Mouse (Mus musculus): ENCODE data around the gene Inca1. TPM values are rescaled to one million over a fixed set of nuclear protein-coding genes. Genes with fewer than 3 reads are reported as not detected.

Gene Inca1
- total RNA-seq, 1 experiment from 2014 or later, result 15.2 TPM

DNA sequence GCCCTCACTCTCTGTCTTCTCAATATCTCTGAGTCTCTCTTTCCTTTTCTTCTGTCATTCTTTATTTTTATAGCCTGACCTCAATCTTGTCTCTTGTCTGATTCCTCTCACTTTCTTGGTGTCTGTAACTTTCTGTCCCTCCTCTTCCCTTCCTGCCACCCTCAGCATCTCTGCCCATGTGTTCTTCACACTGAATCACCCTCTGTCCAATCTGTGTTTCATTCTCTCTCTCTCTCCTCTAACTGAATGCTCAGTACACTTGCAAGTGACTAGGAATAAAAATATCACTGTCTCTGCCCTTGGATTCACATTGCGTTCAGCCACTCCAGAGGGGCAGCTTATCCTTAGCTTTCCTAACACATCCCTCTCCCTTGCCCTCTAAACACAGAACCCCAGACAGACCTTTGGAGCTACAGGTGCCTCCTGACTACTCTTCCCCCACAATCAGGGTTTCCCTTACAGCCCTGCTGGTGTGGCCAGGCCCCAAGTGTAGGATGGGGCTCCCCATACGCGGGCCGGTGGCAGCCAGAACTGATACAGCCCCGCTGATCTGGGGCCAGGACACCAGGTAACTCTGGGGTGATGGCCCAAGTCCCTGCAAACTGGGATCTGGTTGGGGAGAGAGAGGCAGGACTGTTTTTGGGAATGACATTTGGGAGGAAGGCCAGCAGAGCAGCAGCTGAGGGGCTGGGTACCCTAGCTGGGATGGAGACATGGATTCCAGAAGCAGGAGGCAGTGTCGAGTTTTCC lies 2.2 kb upstream of the Inca1 start:
- no peak for DNase-seq

DNA sequence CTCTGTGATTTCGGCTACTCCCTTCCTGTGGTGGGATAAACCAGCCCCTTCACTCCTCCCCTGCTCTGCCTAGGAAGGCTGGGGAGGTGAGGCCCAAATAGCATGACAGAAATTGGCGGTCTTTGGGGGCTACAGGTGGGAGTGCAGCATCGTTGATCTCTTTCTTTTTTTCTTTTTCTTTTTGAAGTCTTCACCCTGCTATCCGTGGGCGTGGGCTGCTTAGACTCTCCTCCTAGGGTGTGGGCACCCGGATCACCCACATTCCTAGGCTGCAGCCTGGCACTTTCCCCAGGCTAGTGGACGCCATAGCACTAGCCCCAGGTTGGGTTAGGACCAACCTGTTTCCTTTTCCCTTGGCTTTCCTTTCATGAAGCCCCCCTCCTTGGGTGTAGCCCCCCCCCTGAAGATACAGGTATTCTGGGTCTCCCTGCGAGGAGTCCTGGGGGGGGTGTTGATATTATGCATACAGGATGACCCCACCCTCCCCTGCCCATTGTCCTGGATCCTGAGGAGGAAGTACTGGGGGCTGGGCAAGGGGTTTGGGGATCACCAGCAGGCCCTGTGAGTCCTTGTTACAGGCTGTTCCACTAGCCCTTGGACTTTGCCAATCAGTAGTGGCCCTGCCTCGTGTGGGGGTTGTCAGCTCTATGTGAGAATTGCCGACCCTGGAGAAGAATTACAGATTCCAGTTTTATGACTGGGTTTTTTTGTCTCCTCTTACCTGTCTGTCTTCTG lies 1.4 kb upstream of the Inca1 start:
- DNase-seq, result no peak

GRCm38 (mm10) chr11:70700613-70701012 lies 658 bp upstream of the Inca1 start:
- DNase-seq, result peak; percentile 89

- DNase-seq, result no peak
Observed at GRCm38 (mm10) chr11:70699051-70699450, 904 bp downstream of the Inca1 start.

DNA sequence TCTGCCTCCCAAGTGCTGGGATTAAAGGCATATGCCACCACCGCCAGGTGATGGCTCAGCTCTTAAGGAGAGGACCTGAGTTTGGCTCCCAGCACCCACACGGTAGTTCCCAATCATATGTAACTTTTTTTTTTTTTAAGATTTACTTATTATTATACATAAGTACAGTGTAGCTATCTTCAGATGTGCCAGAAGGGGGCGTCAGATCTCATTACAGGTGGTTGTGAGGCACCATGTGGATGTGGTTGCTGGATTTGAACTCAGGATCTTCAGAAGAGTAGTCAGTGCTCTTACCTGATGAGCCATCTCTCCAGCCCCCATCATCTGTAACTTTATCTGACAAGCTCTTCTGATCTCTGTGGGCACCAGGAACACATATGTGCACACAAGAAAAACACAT lies 2.6 kb downstream of the Inca1 start:
- no peak for DNase-seq

DNA sequence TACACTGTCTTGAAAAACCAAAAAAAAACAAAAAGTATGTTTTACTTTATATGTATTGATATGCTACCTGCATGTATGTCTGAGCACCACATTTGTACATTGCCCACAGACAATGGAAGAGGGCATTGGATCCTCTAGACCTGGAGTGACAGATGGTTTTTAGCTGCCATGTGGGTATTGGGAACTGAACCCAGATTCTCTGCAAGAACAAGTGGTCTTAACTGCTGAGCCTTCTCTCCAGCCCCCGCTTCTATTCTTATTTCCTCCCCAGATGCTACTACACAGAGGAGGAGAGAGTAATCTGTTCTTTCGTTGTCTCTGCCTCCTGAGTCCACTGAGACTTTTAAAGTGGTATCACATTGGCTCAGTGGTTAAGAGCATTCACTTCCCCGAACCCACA lies 6.5 kb downstream of the Inca1 start:
- no peak for DNase-seq

DNA sequence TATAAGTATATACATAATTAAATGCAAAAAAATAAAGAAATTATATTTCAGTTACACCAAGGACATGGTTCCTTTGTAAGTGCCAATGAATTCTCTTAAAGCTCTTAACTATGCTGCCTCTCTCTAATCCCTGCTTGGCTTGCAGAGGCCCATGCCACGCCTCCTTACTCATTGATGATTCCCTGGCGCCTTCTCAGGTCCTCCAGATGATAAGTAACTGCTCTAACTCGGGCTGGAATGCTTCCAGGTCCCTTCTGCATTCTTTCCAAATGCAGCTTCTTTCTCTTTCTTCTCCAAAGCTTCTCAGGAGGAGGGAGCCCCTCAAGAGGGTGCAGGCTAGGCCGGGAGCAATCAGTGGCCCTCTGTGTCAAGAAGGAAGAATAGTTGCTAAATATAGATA lies 10.4 kb downstream of the Inca1 start:
- no peak for DNase-seq

GRCm38 (mm10) chr11:70688372-70688771 lies 11.6 kb downstream of the Inca1 start:
- DNase-seq, result peak; percentile 36

DNA sequence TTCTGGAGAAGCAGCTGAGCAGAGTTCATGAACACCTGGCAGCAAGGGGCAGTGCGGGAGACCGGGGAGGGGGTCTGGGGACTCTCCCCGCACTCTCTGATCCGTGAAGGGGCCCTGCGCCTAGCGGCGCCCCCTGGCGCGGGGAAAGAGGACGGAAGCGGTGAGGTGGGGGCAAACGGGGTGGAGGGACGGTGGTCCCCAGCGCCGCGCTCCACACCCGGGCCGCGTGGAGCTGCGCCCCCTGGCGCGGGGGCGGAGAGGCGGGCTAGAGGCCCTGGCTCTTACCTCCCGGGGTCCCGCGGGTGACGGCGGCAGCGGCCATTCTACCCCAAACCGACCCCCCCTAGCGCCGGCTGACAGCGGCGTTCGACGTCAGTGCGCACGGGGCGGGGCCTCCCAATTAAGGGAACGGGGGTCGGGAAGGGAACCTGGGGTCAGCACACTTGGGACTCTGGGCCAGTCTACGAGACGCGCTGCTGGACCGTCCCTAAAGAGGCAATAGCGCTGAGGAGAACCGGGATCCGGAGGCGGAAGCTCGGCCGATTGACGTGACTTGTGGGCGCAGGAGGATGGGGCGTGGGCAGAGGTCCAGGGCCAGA lies 12.3 kb downstream of the Inca1 start, which contains the start of gene Camta2:
TSS of gene Camta2 (minus strand) at position 505 of the 599 bp plus-strand sequence.
- DNase-seq, result peak; percentile 95

GRCm38 (mm10) chr11:70686901-70687566 lies 12.9 kb downstream of the Inca1 start:
- DNase-seq, result peak; percentile 50

DNA sequence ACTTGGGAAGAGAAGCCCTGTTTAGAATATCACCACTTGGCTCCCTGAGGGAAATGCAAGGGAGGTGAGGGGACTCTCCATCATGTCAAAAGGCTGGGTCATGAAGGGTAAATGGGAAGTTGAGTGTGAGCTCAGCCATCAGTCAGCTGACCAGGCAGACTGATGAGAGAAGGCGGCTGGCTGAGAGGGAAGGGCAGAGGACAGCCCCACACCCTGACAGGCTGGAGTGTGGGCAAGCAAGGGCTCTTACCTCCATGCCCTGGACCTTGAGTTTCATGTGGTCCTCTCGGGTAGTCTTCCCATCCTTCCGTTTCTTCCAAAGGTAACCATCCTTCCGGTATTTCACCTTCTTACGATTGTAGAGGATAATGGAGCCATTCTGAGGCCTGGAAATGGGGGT lies 16.3 kb downstream of the Inca1 start:
- no peak for DNase-seq

DNA sequence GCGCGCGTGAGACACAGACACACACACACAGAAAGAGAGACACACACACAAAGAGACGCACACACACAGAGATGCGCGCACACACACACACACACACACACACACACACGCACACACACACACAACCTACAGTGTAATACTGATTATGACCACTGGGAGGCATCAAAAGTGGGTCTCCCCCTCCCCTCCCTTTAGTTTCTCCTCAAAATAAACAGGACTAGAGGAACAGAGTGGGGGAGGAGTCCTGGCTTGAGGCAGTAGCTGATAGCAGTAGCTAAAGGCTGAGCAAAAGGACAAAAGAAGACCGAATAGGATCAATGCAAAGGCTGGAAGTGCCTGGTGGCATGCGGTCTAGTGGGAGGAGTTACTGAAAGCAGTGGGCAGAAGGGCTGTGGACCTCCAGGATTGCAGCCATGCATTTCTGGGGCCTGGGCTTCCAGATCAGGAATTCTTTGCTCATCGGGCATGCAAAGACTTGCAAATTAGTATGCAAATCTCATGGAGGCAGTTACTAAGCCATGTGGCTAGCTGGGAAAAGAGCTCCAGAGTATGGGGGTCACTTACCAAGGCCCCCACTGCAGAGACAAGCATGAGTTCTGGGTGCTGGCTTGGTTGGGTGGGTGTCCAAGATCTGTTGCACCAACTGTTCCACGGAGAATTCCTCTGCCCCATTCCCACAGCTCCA lies 17.9 kb downstream of the Inca1 start:
- DNase-seq, result peak; percentile 56

DNA sequence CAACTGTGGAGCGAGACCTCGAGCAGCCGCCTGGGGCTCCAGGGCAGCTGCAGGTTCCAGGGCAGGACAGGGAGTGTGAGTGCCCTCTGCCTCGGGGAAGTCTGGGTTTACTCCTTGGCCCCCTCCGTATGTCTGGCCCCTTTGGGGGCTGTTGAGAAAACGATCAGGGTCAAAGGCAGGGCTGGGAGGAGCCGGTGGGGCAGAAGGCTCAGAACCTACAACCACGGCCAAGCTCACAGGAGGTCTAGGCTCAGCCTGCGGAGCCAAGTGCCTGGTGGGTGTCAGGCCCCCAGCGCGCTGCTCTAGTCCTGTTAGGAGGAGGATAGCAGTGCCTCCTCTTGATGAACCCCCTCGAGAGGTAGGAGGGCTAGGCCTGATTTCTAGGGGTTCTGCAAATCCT lies 18.8 kb downstream of the Inca1 start:
- no peak for DNase-seq

- no peak for DNase-seq
Observed at GRCm38 (mm10) chr11:70679894-70680293, 20.1 kb downstream of the Inca1 start.

GRCm38 (mm10) chr11:70679361-70679760 lies 20.6 kb downstream of the Inca1 start:
- no peak for DNase-seq

GRCm38 (mm10) chr11:70678576-70678975 lies 21.4 kb downstream of the Inca1 start:
- no peak for DNase-seq

- DNase-seq, result no peak
Observed at GRCm38 (mm10) chr11:70678092-70678491, 21.9 kb downstream of the Inca1 start.

- DNase-seq, result no peak
Observed at GRCm38 (mm10) chr11:70674501-70674900, 25.5 kb downstream of the Inca1 start.

- no peak for DNase-seq
Observed at GRCm38 (mm10) chr11:70674014-70674413, 25.9 kb downstream of the Inca1 start.

DNA sequence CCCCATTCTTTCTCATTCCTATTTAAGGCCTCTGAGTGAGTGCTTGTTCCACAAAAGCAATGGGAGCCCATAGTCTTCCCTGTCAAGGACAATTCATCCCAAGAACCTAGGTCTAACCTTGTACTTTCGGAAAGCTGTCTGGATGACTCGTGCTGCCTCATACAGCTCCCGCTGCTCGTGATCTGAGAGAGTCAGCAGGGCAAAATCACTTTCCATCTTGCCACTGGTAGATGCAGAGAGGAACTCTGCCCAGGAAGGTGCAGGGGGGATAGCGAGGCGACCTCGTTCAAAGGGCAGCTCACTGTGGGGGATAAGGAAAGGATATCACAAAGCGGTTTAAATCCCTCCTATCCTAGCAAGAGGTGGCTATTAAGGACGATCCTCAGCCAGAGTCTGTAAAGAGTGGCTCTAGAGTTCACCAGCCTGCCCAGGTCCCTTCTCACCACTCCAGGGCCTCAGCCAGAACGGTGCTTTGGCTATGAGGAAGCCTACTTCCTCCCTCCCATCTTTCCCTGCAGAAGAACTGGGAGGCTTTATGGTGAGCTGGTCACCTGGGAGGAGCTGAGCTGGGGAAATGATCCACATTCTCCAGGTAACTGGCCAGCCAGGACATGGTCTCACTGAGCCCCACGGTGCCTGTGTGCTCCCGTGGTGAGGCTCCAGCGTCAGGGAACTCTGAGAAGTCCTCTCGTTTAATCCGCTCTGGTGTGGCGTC lies 28.5 kb downstream of the Inca1 start:
- DNase-seq, result peak; percentile 52

DNA sequence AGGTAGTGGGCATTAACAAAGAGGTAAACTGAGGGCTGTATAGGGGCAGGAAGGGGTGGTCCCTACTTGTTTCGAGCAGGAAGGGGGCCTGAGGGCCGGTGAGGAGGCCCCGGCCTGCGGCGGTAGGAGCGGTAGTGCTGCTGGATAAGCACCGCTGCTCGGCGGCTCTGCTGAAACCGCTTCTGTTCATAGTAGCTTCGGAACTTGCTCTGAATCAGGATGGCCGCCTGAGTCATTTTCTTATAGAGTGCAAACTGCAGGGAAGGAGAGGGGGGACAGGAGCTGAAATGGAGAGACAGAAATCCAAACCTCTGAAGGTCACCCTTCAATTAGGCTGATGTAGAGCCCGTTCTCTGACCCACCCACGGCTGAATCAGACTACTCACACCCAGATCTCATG lies 29.5 kb downstream of the Inca1 start:
- peak; percentile 57 for DNase-seq

All from adrenal gland, postnatal 14 days (tissue).